Mouse (Mus musculus) 416B (cell line): ENCODE results near the gene Tmco5.
A peak's percentile ranks its signal among the peaks of the same experiment; 100 is the strongest.

Source experiments
- DNase-seq: peaks from one replicate; pipeline ENCODE4 v3.0.0; 2011; ENCODE audit warnings: low read depth

Gene Tmco5

DNA sequence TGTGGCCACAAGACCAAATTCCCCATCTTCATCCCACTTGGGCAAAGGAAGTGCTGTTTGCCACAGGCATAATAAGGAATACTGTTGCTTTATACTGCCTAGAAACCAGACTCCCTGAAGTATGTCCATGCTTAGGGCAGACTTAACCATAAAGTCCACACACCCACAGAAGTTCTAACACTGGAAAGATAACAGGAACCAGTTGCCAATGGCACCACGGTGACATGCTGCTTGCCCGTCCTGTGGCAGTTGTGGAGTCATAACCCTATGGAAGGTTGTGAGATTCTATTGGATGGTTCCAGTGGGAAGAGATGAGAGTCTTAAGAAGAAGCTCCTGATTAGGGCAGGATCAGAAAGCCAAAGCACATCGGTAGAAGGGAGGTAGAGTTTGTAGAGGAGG, at the start of gene Tmco5:
Gene Tmco5, plus strand, starts transcription at position 301 of the 400 bp plus-strand sequence.
- DNase-seq = no peak

DNA sequence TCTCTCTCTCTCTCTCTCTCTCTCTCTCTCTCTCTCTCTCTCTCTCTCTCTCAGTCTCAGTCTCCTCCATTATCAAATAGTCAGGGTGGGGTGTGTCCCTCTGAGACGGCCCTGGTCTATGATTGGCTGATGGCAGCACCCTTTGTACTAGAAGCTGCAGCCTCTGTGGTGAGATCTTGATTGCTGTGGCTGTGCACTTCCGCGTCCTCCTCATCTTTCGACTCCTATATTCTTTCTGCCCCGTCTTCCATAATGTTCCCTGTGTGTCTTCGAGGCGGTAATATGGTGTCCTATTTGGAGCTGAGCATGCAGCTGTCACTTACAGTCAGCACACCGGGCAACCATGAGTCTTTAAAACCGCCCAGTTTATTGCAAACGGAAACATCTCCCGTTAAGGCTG, 46.6 kb upstream of the Tmco5 start:
- DNase-seq = no peak

DNA sequence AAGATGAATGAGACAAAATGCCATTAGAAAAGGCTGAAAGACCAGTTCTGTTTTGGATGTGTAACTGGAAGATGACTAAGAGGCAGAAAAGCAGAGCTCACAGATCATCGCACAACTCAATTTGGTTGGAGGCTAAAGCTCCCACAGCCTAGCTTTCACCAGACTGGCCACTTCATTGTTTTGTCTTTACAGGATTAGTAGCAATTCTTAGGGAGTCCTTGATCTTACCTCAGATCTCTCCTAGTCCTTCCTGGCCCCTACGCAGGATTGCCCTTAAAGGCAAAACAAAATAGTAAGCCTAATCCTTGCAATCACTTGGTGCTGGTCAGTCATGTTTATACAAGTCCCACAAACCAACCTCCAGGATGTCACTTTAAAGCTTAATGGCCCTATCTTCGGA, 40.7 kb upstream of the Tmco5 start:
- no peak for DNase-seq

DNA sequence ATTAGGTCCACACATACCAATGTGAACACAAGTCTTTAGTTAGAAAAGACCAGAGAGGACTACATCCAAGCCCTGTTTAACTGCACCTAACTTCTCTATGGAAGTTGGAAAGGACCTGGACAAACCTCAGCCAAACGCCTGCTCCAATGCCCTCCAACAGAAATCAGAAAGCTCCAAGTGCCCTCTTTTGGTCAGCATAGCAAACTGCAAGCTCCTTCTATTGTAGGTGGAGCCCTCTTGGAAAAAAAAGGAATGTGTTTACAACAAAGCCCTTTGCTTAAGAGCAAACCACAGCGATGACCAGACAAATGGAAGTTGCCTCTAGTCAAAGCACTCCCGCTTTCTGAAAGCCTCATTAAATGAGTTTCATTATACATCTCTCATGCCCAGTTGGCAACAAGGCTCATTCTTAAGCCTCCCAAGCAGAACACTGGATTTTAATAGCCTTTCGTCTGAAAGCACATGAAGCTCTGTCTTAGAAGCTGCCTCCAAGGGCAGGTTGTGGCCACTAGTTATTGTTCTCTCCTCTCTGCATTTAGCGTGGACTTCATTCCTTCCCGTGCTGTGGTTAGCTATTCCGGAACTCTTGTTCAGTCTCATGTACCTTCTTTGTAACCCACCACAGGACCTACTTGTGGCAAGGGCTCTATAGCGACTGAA, 39.8 kb upstream of the Tmco5 start:
- DNase-seq = peak; percentile 47

GRCm38 (mm10) chr2:116849980-116850636, 28.4 kb upstream of the Tmco5 start:
- DNase-seq = no peak

DNA sequence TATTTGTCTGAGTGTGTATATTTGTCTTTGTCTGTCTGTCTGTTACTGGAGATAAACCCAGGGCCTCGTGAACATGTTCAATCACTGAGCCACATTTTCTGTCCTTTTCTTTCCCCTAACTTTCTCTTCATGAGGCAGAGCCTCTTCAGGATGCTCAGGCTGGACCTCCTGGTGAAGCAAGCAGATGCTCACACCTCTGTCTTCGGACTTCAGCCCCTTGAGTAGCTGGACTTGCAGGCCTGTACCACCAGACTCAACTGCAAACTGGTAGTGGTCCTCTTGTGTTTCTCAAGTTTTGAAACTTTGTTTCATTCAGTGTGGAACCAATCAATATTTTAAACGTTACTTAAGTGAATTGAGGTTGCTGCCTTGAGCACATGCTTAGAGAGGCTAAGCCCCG, 27.1 kb upstream of the Tmco5 start:
- no peak for DNase-seq

GRCm38 (mm10) chr2:116852249-116852648, 26.2 kb upstream of the Tmco5 start:
- no peak for DNase-seq

DNA sequence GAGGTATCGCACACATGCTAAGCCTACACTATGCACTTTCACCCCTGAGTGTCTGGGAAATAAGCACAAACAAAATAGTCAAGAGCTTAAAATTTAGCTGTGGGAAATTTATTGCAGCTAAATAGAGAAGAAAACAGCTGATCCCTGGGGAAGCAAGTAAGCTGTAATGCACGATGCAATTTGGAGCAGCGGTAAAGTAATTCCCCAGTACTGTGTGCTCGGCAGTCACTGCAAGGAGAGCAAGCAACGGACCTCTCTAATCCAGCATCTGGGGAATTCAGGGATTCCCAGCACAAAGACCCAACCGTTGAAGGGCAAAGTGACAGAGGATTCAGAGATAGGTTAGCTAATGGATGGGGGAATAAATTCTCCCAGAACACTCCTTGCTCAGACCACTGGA, 19.8 kb upstream of the Tmco5 start:
- DNase-seq = no peak

- DNase-seq = no peak
Observed at GRCm38 (mm10) chr2:116876955-116877615, 1.4 kb upstream of the Tmco5 start.

DNA sequence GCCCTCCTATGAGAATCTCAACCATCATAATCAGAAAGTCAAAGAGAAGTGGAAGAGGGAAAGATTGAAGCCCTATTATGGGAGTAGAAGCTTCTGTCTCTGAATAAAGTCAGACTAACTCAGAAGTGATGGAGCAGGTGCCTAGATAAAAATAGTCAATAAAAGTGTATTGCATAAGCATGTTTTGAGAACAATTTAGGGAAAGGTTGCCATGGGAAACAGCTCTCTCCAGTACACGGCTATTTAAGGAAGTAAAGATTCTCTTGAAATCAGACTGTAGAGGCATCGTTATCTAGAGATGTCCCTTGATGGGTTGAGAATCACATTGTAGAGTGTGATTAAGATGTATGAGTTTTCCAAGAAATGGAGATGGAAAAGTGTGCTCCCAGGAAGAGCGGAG, 1.2 kb downstream of the Tmco5 start:
- no peak for DNase-seq

GRCm38 (mm10) chr2:116893316-116893987, 15.0 kb downstream of the Tmco5 start:
- DNase-seq = no peak

GRCm38 (mm10) chr2:116893988-116894363, 15.5 kb downstream of the Tmco5 start:
- DNase-seq = peak; percentile 75

DNA sequence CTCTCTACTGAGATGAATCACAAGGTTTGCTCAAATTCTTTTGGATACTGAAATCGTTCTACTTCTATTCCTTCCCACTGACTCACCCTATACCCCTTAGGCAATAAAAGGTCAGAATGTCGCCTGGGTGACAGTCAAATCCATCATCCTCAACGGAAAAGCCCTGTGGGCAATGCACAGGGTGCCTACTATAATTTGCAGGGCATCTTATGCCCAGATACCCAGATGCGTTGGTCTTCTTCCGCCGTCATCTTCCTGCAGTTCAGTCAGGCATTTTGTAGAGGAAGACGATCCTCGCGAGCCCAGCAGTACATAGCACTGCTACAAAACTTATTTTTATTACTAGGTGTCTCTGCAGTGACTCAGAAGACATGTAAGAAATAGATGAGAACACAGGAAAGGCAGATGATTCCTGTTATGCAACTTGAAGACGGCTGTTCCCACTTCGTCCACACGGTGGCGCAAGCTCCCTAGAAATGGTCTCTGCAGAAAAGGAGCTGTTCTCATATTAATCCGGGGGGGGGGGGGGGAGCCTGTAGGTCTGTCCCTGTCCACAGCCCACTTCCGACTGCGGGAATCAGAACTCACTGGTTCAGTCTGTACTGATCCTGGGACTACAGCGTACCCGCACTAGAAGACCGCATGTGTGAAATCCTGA, 21.3 kb downstream of the Tmco5 start:
- DNase-seq = peak; percentile 91

DNA sequence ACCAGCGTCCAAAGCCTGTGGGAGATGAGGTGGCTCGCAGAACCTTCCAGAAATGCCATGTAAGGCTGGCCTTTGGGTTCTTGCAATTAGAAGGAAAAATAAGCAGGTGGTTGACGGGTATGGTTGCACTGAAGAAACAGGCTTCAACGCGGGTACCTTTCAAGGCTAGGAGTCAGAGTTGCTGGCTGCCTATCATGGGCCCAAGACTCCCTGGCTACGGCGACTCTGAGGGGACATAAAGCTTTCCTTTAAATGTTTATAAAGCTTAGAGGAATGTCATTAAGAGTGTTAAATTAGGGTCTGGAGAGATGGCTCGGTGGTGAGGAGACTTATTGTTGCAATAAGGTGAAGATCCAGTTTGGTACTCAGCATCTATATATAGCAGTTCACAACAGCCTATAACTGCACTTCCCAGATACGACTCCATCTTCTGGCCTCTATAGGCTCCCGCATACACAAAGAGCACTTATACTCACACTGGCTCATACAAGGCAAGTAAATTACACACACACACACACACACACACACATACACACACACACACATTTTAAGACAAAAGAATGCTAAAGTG, 21.9 kb downstream of the Tmco5 start:
- DNase-seq = peak; percentile 81

GRCm38 (mm10) chr2:116908268-116908667, 29.8 kb downstream of the Tmco5 start:
- DNase-seq = no peak

GRCm38 (mm10) chr2:116912334-116913070, 34.0 kb downstream of the Tmco5 start:
- DNase-seq = no peak

- DNase-seq = peak; percentile 78
Observed at GRCm38 (mm10) chr2:116913677-116914405, 35.4 kb downstream of the Tmco5 start.

DNA sequence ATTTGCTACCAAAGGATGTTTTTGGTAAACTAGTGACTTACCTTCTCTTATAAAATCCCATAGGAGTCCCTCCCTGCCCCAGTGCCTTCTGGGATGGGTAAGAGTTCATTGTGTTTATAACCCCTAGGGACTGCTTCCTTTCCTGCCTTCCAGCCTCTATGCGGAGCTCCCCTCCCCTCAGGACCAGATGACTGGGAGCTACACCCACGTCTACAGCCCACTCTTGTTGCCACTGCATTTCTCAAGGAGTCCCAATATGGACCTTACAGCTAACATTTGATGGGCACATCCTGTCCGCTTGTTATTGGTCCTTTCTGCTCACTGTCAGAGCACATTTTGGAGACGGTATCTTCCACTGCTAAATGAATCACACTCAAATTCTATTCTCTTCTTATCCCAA, 36.1 kb downstream of the Tmco5 start:
- no peak for DNase-seq

GRCm38 (mm10) chr2:116918598-116918997, 40.1 kb downstream of the Tmco5 start:
- no peak for DNase-seq
